Mouse (Mus musculus) left cerebral cortex, adult 11 months (tissue): ENCODE results near the gene Lhx8.

Experiments used
- DNase-seq: peaks from one replicate; pipeline ENCODE4 v3.0.0; 2022; ENCODE audit warnings: low spot score

Lhx8 gene

GRCm38 (mm10) chr3:154330181-154331002, at the start of gene Lhx8:
Gene Lhx8 (minus strand): TSS chr3:154330659.
- DNase-seq: no peak

- no peak for DNase-seq
Measured at GRCm38 (mm10) chr3:154373536-154373935, 43.1 kb upstream of the Lhx8 start.

- DNase-seq: no peak
Measured at GRCm38 (mm10) chr3:154372688-154373087, 42.2 kb upstream of the Lhx8 start.

- DNase-seq: no peak
Measured at GRCm38 (mm10) chr3:154367327-154367726, 36.9 kb upstream of the Lhx8 start.

- no peak for DNase-seq
Measured at GRCm38 (mm10) chr3:154364604-154365209, 34.2 kb upstream of the Lhx8 start.

- no peak for DNase-seq
Measured at GRCm38 (mm10) chr3:154363507-154363906, 33.0 kb upstream of the Lhx8 start.

- DNase-seq: no peak
Measured at GRCm38 (mm10) chr3:154359231-154359630, 28.8 kb upstream of the Lhx8 start.

GRCm38 (mm10) chr3:154340294-154340914, 9.9 kb upstream of the Lhx8 start:
- DNase-seq: no peak

GRCm38 (mm10) chr3:154339649-154340260, 9.3 kb upstream of the Lhx8 start:
- no peak for DNase-seq

- DNase-seq: no peak
Measured at GRCm38 (mm10) chr3:154334806-154335205, 4.3 kb upstream of the Lhx8 start.

- DNase-seq: no peak
Measured at GRCm38 (mm10) chr3:154333401-154333999, 3.0 kb upstream of the Lhx8 start.

GRCm38 (mm10) chr3:154332941-154333340, 2.5 kb upstream of the Lhx8 start:
- no peak for DNase-seq

GRCm38 (mm10) chr3:154332213-154332530, 1.7 kb upstream of the Lhx8 start:
- DNase-seq: no peak

- DNase-seq: no peak
Measured at GRCm38 (mm10) chr3:154331506-154332212, 1.2 kb upstream of the Lhx8 start.

GRCm38 (mm10) chr3:154331003-154331340, 513 bp upstream of the Lhx8 start:
- DNase-seq: no peak

GRCm38 (mm10) chr3:154329323-154330180, 907 bp downstream of the Lhx8 start:
- DNase-seq: no peak

GRCm38 (mm10) chr3:154328721-154329322, 1.6 kb downstream of the Lhx8 start:
- no peak for DNase-seq

- DNase-seq: no peak
Measured at GRCm38 (mm10) chr3:154327883-154328720, 2.4 kb downstream of the Lhx8 start.

- DNase-seq: no peak
Measured at GRCm38 (mm10) chr3:154327110-154327882, 3.2 kb downstream of the Lhx8 start.
